Mouse (Mus musculus) megakaryocyte, embryonic 14.5 days (primary cell): Measurements from ENCODE around the gene Col5a2.

Experiments used
- FLI1 ChIP-seq: IDR thresholded peaks from 2 replicates; pipeline ENCODE4 v1.6.1; 2012; ENCODE audit warnings: low read length, inconsistent platforms, mixed read lengths
- GATA1 ChIP-seq: IDR thresholded peaks from 3 replicates; pipeline ENCODE4 v1.6.1; 2012; ENCODE audit warnings: mixed read lengths, low read length, inconsistent platforms, borderline replicate concordance

DNA sequence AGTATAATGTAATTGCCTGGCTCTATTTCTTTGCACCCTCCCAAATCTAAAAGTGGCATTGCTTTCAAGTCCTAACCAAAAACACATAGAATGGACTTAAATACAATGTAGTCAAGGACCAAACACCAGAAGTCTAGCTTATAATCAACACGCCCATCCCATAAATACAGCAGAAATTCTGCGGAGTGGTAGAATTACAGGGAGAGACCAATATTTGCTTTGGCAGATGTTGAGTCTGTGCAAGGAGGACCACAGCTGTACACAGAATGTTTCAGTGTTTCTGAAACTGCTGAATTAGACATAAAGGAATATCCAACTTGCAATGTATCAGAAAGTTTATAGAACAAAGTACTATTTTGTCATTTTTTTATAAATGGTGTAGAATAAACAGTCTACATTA lies 28.4 kb upstream of the Col5a2 start:
- TF ChIP-seq GATA1 (no peak), FLI1 (no peak)
